Mouse (Mus musculus) sigmoid colon, adult 10 weeks (tissue): ENCODE measurements around the gene Olfr1242. TPM values are rescaled to one million over a fixed set of nuclear protein-coding genes. Genes with fewer than 3 reads are reported as not detected.

Source experiments
- polyA plus RNA-seq: library from polyadenylated mRNA; stranded (reverse); fragments of 350-450 nt; fragmentation: Illumina TruSeq; extraction: RNeasy Lipid Tissue Mini Kit (QIAGEN cat#74804); gene quantifications from one replicate; pipeline ENCODE4 v1.2.3, GENCODE M21; 2014; ENCODE audit warnings: low read depth, low replicate concordance

Gene Olfr1242
- not detected for polyA plus RNA-seq

GRCm38 (mm10) chr2:89498235-89498634 lies at the start of gene Olfr1242:
Olfr1242 (minus strand) TSS chr2:89498335.

GRCm38 (mm10) chr2:89531387-89531786 lies 33.3 kb upstream of the Olfr1242 start, which contains the start of gene Olfr1243:
Olfr1243 (minus strand) TSS chr2:89531487.

DNA sequence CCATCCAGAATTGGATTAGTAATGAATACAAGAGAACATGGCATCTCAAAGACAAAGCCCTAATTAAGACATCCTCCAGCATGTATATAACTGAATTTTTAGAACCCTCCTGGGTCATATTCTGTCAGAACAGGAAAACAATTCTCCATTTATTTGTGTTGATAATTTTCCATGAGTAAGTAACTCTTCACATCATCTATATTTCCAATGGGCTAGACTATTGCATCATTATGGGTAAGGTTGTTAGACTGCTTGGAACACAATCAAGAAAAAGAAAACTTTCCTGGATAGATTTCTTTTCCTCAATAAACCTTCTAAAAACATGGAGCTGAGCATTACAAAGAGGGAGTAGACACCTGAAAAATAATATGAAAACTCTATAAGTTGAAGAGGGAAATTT lies 11.1 kb downstream of the Olfr1242 start, which contains the start of gene Olfr1241:
Gene Olfr1241, minus strand, starts transcription at position 101 of the 400 bp plus-strand sequence.

DNA sequence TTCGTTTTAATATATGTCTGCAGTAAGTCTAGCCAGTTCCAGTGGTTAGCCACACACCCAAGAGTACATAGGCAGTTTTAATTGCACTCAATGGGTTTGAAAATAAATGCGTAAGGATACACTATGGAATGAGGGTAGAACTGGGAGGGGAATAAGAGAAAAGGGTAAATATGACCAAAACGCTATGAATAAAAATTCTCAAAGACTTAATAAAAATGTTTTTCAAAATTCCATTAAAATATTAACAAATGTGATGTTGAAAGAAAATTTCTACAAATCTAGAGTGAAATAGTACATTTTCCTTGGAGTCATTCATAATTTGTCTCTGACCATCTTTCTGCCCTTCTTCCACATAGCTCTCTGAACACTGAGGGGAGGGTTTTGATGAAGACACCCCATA lies 55.2 kb downstream of the Olfr1242 start, which contains the start of gene Olfr1240:
Gene Olfr1240, minus strand, starts transcription at position 101 of the 400 bp plus-strand sequence.

Other genes starting within 250 kb of the Olfr1242 start
- not detected for gene Olfr1228, start 244.3 kb downstream of the Olfr1242 start, polyA plus RNA-seq
- not detected for gene Olfr1229, start 210.3 kb downstream of the Olfr1242 start, polyA plus RNA-seq
- not detected for gene Olfr1230, start 201.1 kb downstream of the Olfr1242 start, polyA plus RNA-seq
- gene Olfr1231, start 191.3 kb downstream of the Olfr1242 start, polyA plus RNA-seq = not detected
- gene Olfr1232, start 168.7 kb downstream of the Olfr1242 start, polyA plus RNA-seq = not detected
- gene Olfr1233, start 155.9 kb downstream of the Olfr1242 start, polyA plus RNA-seq = not detected
- not detected for gene Olfr1234, start 133.5 kb downstream of the Olfr1242 start, polyA plus RNA-seq
- not detected for gene Olfr1238, start 88.7 kb downstream of the Olfr1242 start, polyA plus RNA-seq
- not detected for gene Olfr1239, start 77.9 kb downstream of the Olfr1242 start, polyA plus RNA-seq
- not detected for gene Olfr1240, start 55.3 kb downstream of the Olfr1242 start, polyA plus RNA-seq
- not detected for gene Olfr1241, start 11.2 kb downstream of the Olfr1242 start, polyA plus RNA-seq
- gene Olfr1243, start 33.2 kb upstream of the Olfr1242 start, polyA plus RNA-seq = not detected
- gene Olfr1245, start 80.1 kb upstream of the Olfr1242 start, polyA plus RNA-seq = not detected
- gene Olfr1246, start 94.8 kb upstream of the Olfr1242 start, polyA plus RNA-seq = not detected
- gene Olfr1247, start 115.8 kb upstream of the Olfr1242 start, polyA plus RNA-seq = not detected
- gene Olfr1248, start 119.9 kb upstream of the Olfr1242 start, polyA plus RNA-seq = not detected
- gene Olfr1249, start 136.6 kb upstream of the Olfr1242 start, polyA plus RNA-seq = not detected
- gene Olfr1250, start 163.1 kb upstream of the Olfr1242 start, polyA plus RNA-seq = not detected
- gene Olfr1251, start 173.6 kb upstream of the Olfr1242 start, polyA plus RNA-seq = not detected
- gene Olfr1252, start 226.7 kb upstream of the Olfr1242 start, polyA plus RNA-seq = not detected